Mouse (Mus musculus): ENCODE data around the gene Ptprg.

DNA sequence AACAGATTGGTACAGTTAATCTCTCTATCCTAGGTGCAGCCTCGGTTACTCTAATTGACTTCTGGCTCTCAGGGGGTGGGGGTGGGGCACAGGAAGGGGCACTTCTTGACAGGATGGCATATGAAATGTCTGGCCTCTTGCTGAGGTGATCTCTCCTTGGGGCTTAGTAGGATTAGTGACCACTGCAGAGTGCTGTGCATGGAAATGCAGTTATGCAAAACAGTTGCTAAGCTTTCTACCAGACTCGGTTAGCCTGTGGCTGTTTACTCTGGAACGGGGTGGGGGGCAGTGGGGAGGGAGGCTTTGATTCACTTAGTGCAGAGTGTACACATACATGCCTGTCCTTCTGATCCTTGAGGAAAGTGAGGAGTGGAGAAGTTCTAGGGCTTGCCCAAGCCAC is 114.4 kb downstream of the Ptprg start:
- TF ChIP-seq CTCF (IDR thresholded peaks at IDR 0.05; ENCODE audit: borderline replicate concordance, extremely low read depth, insufficient read depth, insufficient read length) (no peak), POLR2A (IDR thresholded peaks at IDR 0.05; ENCODE audit: borderline replicate concordance, extremely low read depth, insufficient read depth, insufficient read length, poor library complexity, severe bottlenecking) (no peak)
